Mouse (Mus musculus): Measurements from ENCODE around the gene Psmg1. TPM values are rescaled to one million over a fixed set of nuclear protein-coding genes. Genes with fewer than 3 reads are reported as not detected.

The Psmg1 gene
- polyA plus RNA-seq (2012; rRNA removed; ENCODE audit: low replicate concordance), result 26.2 and 34.6 TPM in 2 replicates

GRCm38 (mm10) chr16:95990462-95991121 lies at the start of gene Psmg1:
Psmg1 (minus strand) TSS chr16:95990960.

Other genes with a start within 250 kb of the Psmg1 start
- gene Brwd1, start 91.6 kb upstream of the Psmg1 start, polyA plus RNA-seq (2012; rRNA removed; ENCODE audit: low replicate concordance), result 18.6 and 44.4 TPM in 2 replicates
- 19.6 and 51.5 TPM in 2 replicates for gene Hmgn1, start 136.8 kb upstream of the Psmg1 start, polyA plus RNA-seq (2012; rRNA removed; ENCODE audit: low replicate concordance)
- gene Wrb, start 154.4 kb upstream of the Psmg1 start, polyA plus RNA-seq (2012; rRNA removed; ENCODE audit: low replicate concordance), result 51.8 and 98.1 TPM in 2 replicates
- 0.47 and 1.4 TPM in 2 replicates for gene Lca5l, start 201.3 kb upstream of the Psmg1 start, polyA plus RNA-seq (2012; rRNA removed; ENCODE audit: low replicate concordance)
- 3.6 and 45.7 TPM in 2 replicates for gene Sh3bgr, start 209.5 kb upstream of the Psmg1 start, polyA plus RNA-seq (2012; rRNA removed; ENCODE audit: low replicate concordance)
- 0.09 TPM in 1 of 2 replicates, not detected in the other for gene B3galt5, start 244.8 kb upstream of the Psmg1 start, polyA plus RNA-seq (2012; rRNA removed; ENCODE audit: low replicate concordance)